Mouse (Mus musculus) inflammation-experienced regulatory T-cells, adult 6 months (primary cell): ENCODE measurements around the gene Pcsk6. TPM values are rescaled to one million over a fixed set of nuclear protein-coding genes. Genes with fewer than 3 reads are reported as not detected.
"Not testable (repeated sequence)": the region's sequence is repeated elsewhere in the genome, so short reads cannot be mapped to it uniquely, and the experiment has no call there.

Source experiments
- ATAC-seq: one replicate; pipeline ENCODE4 v1.8.0; 2017
- polyA plus RNA-seq, 3 experiments: library from polyadenylated mRNA; unstranded; fragments of 100-300 nt; shearing (Covaris generic); gene quantifications; one replicate each; pipeline ENCODE4 v1.2.1; 2017

Pcsk6 gene
- polyA plus RNA-seq, 3 experiments from 2014 or later: not detected

GRCm38 (mm10) chr7:65884928-65885327, 23.4 kb downstream of the Pcsk6 start:
- no peak for ATAC-seq

GRCm38 (mm10) chr7:65885819-65886218, 24.3 kb downstream of the Pcsk6 start:
- no peak for ATAC-seq

- ATAC-seq: no peak
Measured at GRCm38 (mm10) chr7:65891831-65892230, 30.3 kb downstream of the Pcsk6 start.

- no peak for ATAC-seq
Measured at GRCm38 (mm10) chr7:65892264-65892828, 30.8 kb downstream of the Pcsk6 start.

- no peak for ATAC-seq
Measured at GRCm38 (mm10) chr7:65893546-65893945, 32.0 kb downstream of the Pcsk6 start.

GRCm38 (mm10) chr7:65895262-65895661, 33.7 kb downstream of the Pcsk6 start:
- no peak for ATAC-seq

GRCm38 (mm10) chr7:65901231-65901630, 39.7 kb downstream of the Pcsk6 start:
- ATAC-seq: no peak

- no peak for ATAC-seq
Measured at GRCm38 (mm10) chr7:65902471-65903180, 41.1 kb downstream of the Pcsk6 start.

- no peak for ATAC-seq
Measured at GRCm38 (mm10) chr7:65903456-65903855, 41.9 kb downstream of the Pcsk6 start.

- ATAC-seq: no peak
Measured at GRCm38 (mm10) chr7:65906528-65907272, 45.2 kb downstream of the Pcsk6 start.

GRCm38 (mm10) chr7:65909343-65910127, 48.0 kb downstream of the Pcsk6 start:
- ATAC-seq: no peak

- no peak for ATAC-seq
Measured at GRCm38 (mm10) chr7:65913088-65913610, 51.6 kb downstream of the Pcsk6 start.

- ATAC-seq: no peak
Measured at GRCm38 (mm10) chr7:65914761-65915301, 53.3 kb downstream of the Pcsk6 start.

GRCm38 (mm10) chr7:65915821-65916220, 54.3 kb downstream of the Pcsk6 start:
- no peak for ATAC-seq

GRCm38 (mm10) chr7:65916566-65916965, 55.0 kb downstream of the Pcsk6 start:
- no peak for ATAC-seq

GRCm38 (mm10) chr7:65918431-65918830, 56.9 kb downstream of the Pcsk6 start:
- ATAC-seq: no peak

- ATAC-seq: no peak
Measured at GRCm38 (mm10) chr7:65929398-65929797, 67.9 kb downstream of the Pcsk6 start.

- ATAC-seq: no peak
Measured at GRCm38 (mm10) chr7:65930478-65930877, 68.9 kb downstream of the Pcsk6 start.

GRCm38 (mm10) chr7:65934238-65934970, 72.9 kb downstream of the Pcsk6 start:
- ATAC-seq: not testable (repeated sequence)

- ATAC-seq: no peak
Measured at GRCm38 (mm10) chr7:65935211-65935610, 73.7 kb downstream of the Pcsk6 start.

GRCm38 (mm10) chr7:65940988-65941387, 79.5 kb downstream of the Pcsk6 start:
- ATAC-seq: no peak
